ENCODE assay signal across 8 mouse cellular contexts in genomic region chr9:45633036-45633435, GRCm38 (mm10).
A peak's percentile ranks its signal among the peaks of the same experiment; 100 is the strongest.
DNase-seq lines count a peak whose midpoint lies in the region; ATAC-seq lines count a peak whose summit lies in the region.

No protein-coding gene starts in this region.

- no peak overlapping the region for H3K9ac ChIP-seq in heart, embryonic 12.5 days
- no peak overlapping the region for H3K9ac ChIP-seq in forebrain, embryonic 14.5 days (ENCODE audit: low read length)
- no peak overlapping the region for H3K9ac ChIP-seq in midbrain, embryonic 14.5 days (replicated peaks; ENCODE audit: low read length)

- H3K36me3 ChIP-seq in heart, embryonic 12.5 days: no peaks in the 10 kb centered on the region
- no peaks in the 10 kb centered on the region for H3K36me3 ChIP-seq in forebrain, embryonic 14.5 days (ENCODE audit: control insufficient read depth, insufficient read depth, low read length)
- no peaks in the 10 kb centered on the region for H3K36me3 ChIP-seq in midbrain, embryonic 14.5 days (ENCODE audit: control insufficient read depth, insufficient read depth, low read length)

- WGBS in heart, embryonic 12.5 days: 54% methylated on average over 2 of the region's 2 CpGs
- 22% methylated on average over 2 of the region's 2 CpGs for WGBS in forebrain, embryonic 14.5 days
- 45% methylated on average over 2 of the region's 2 CpGs for WGBS in midbrain, embryonic 14.5 days

- intact Hi-C loops in heart, postnatal 10 days (cut with DNase I): no loop called here

- H3K4me3 ChIP-seq in heart, embryonic 12.5 days: no peak overlapping the region
- no peak overlapping the region for H3K4me3 ChIP-seq in forebrain, embryonic 14.5 days (ENCODE audit: low read depth, low read length)
- H3K4me3 ChIP-seq in midbrain, embryonic 14.5 days (replicated peaks; ENCODE audit: low read depth, low read length): no peak overlapping the region

- 0 out of 2 replicates have a peak, but pooled peaks cover 5% of the 10 kb centered on the region for H3K27me3 ChIP-seq in heart, embryonic 12.5 days (replicated peaks)
- H3K27me3 ChIP-seq in forebrain, embryonic 14.5 days (replicated peaks; ENCODE audit: control insufficient read depth, insufficient read depth, low read length): no peaks in the 10 kb centered on the region
- no peaks in the 10 kb centered on the region for H3K27me3 ChIP-seq in midbrain, embryonic 14.5 days (ENCODE audit: control insufficient read depth, insufficient read depth, low read length)

- peaks cover 11% of the 10 kb centered on the region for H3K4me1 ChIP-seq in heart, embryonic 12.5 days (replicated peaks)
- peaks cover 31% of the 10 kb centered on the region for H3K4me1 ChIP-seq in forebrain, embryonic 14.5 days (ENCODE audit: control insufficient read depth, insufficient read depth, low read length)
- H3K4me1 ChIP-seq in midbrain, embryonic 14.5 days (ENCODE audit: control insufficient read depth, insufficient read depth, low read length): peaks cover 16% of the 10 kb centered on the region

- H3K4me2 ChIP-seq in heart, embryonic 12.5 days: no peak overlapping the region
- no peak overlapping the region for H3K4me2 ChIP-seq in forebrain, embryonic 14.5 days (ENCODE audit: low read length)
- no peak overlapping the region for H3K4me2 ChIP-seq in midbrain, embryonic 14.5 days (ENCODE audit: low read length)

- DNase-seq in heart, postnatal 10 days: peak; percentile 25 to 51
- peak; percentile 61 to 74 for DNase-seq in right cerebral cortex, postnatal 10 days (ENCODE audit: low spot score in 2 of 2)
- no peak for DNase-seq in right cerebral cortex, adult 18-20 months
- DNase-seq in forebrain, embryonic 14.5 days (ENCODE audit: low spot score): peak; percentile 76
- DNase-seq in midbrain, embryonic 14.5 days: peak; percentile 79
- DNase-seq in T-cell, adult 2 months (ENCODE audit: low spot score): no peak
- DNase-seq in embryo, embryonic 10.5 days (ENCODE audit: low spot score): no peak

- no peak overlapping the region for H3K27ac ChIP-seq in heart, embryonic 12.5 days (ENCODE audit: poor library complexity, severe bottlenecking)
- peak overlapping the region; percentile 93 for H3K27ac ChIP-seq in forebrain, embryonic 14.5 days (ENCODE audit: low read depth, low read length)
- H3K27ac ChIP-seq in midbrain, embryonic 14.5 days (replicated peaks; ENCODE audit: low read depth, low read length): peak overlapping the region; percentile 81

- no peaks in the 10 kb centered on the region for H3K9me3 ChIP-seq in heart, embryonic 12.5 days (replicated peaks)
- H3K9me3 ChIP-seq in forebrain, embryonic 14.5 days (replicated peaks; ENCODE audit: control insufficient read depth, low read length): no peaks in the 10 kb centered on the region
- no peaks in the 10 kb centered on the region for H3K9me3 ChIP-seq in midbrain, embryonic 14.5 days (ENCODE audit: control insufficient read depth, low read length)

- no peak for ATAC-seq in heart, embryonic 12.5 days (ENCODE audit: insufficient number of reproducible peaks, low FRiP score)
- peak; percentile 40 for ATAC-seq in forebrain, embryonic 14.5 days
- ATAC-seq in midbrain, embryonic 14.5 days (ENCODE audit: low FRiP score, low TSS enrichment): no peak

Comparison
In these comparisons a context has a peak if more than half of its experiments do, and no peak if none do; other contexts are left out.
1. DNase-seq: peak in heart, postnatal 10 days (2 of 2), right cerebral cortex, postnatal 10 days (2 of 2), forebrain, embryonic 14.5 days (single experiment) and midbrain, embryonic 14.5 days (single experiment); none in right cerebral cortex, adult 18-20 months (single experiment), T-cell, adult 2 months (single experiment) and embryo, embryonic 10.5 days (single experiment).